Mouse (Mus musculus) ovary, postnatal 10 days (tissue): ENCODE data around the gene Olfr943.

Source experiments
- DNase-seq: peaks from one replicate; pipeline ENCODE4 v3.0.0; 2022; ENCODE audit warnings: low spot score

Olfr943 gene

DNA sequence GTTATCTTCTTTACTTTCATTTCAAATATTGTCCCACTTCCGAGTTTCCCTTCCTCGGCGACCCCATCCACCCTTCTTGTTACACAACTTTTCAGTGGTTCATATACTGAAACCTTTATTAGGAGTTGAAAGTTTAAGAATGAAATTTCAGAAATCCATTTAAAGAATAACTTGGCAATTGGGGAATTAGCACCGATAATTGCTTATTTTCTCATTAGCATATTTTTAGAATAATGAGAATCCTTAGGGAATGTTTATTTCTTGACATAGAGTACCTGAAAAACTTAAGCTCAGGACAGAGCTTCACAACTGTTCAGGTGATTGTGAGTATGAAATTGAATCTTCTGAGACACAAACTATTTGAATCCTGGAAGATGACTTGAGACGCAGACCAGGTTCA lies at the start of gene Olfr943:
Gene Olfr943 (plus strand): TSS at position 301 of the 400 bp plus-strand sequence.
- DNase-seq, result no peak

DNA sequence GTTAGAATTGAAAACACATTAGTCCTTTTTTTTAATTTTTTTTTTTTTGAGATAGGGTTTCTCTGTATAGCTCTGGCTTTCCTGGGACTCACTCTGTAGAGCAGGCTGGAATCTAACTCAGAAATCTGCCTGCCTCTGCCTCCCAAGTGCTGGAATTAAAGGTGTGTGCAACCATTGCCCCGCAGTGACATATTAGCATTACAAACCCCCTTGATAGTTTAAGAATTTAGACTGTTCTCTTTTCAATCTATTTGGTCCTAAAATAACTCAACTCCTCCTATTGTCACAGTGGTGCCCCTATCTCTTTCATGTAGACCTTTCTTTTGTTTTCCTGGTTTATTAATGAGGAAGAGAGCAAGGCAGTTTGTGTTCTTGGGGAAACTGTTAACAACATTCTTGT lies 38.8 kb upstream of the Olfr943 start:
- no peak for DNase-seq

DNA sequence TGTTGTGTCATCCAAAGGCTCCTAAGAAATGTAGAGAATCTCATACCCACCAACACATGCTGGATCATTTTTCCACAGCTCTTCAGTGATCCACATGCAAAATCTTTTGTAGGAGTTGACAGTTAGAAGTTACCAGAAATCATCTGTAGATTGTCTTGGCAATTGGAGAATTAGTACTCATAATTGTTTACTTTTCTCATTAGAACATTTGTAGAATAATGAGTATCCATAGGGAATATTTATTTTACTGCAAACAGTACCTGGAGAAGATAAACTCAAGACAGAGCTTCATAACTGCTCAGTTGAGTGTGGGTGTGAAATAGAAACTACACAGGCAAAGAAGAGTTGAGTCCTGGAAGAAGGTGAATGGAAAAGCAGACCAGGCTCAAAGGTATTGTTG lies 38.3 kb upstream of the Olfr943 start, which contains the start of gene Olfr27:
Gene Olfr27 (plus strand): TSS at position 301 of the 400 bp plus-strand sequence.
- no peak for DNase-seq

DNA sequence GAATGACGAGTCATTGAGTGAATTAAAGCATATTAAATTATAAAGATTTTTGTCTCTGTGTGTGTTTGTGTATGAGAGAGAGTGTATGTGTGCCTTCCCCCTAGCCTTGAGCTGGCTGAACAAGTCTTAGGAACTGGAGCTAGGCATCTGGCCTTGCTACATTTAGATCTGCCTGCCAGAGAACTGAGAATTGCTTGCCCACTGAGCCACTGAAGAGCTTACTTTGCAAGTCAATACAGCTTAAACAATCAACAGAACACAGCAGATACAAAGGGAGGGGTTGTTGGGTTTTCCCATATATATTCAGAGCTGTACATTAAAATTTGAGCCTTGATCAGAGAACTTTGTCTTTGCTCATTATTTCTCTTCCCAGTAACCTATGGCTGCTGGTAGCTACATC lies 13.7 kb upstream of the Olfr943 start:
- DNase-seq, result no peak

DNA sequence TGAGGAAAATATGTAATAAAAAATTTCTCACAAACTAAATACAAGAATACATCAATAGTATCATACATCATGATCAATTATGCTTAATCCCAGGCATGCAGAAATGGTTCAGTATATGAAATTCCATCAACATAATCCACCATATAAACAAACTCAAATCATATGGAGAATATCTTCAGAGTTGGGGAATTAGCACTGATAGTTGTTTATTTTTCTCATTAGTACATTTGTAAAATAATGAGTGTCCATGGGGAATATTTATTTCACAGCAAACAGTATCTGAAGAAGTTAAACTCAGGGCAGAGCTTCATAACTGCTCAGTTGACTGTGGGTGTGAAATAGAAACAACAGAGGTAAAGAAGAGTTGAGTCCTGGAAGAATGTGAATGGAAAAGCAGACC lies 35.5 kb downstream of the Olfr943 start, which contains the start of gene Olfr944:
Gene Olfr944 (plus strand): TSS at position 301 of the 400 bp plus-strand sequence.
- no peak for DNase-seq
